Comparison of ENCODE assay signal across 14 mouse cellular contexts in the genomic region with DNA sequence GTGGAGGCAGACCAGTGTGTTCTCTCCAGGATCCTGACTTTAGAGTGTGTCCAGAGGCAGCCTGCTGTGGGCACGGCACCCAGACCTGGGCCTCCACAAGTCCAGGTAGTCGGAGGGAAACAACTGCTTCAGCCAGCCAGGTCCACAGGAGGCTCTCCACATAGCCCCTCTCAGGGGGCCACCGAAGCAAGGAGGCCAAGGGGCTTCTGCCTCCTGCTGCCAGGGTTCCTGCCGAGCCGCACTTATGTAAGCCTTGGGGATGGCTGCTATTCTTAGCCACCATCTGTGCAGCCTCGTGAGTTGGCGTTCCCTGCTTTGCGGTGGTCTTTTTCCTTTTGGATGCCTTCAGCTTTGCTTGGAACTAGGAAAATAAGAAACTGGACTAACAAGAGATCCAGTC. TPM values are rescaled to one million over a fixed set of nuclear protein-coding genes. Genes with fewer than 3 reads are reported as not detected.
DNase-seq lines count a peak whose midpoint lies in the region; ATAC-seq lines count a peak whose summit lies in the region.
"Had no signal": no experiment of that assay in that cellular context is flagged by ENCODE, and none has a peak within 500 bp of the region (broad histone marks: within the 10 kb centered on the region; RNA-seq: fewer than 3 reads in every experiment).

No protein-coding gene starts in this region.

- H3K36me3 ChIP-seq in heart, embryonic 12.5 days = no peaks in the 10 kb centered on the region

- H3K9me3 ChIP-seq in heart, embryonic 12.5 days (replicated peaks) = peaks cover under 1% of the 10 kb centered on the region; the same call in 1 of the 2 replicates
- H3K9me3 ChIP-seq: limb, embryonic 12.5 days had no signal

- no peaks in the 10 kb centered on the region for H3K27me3 ChIP-seq in heart, embryonic 12.5 days (replicated peaks)
- H3K27me3 ChIP-seq: limb, embryonic 12.5 days; Patski had no signal

- no peak overlapping the region for H3K27ac ChIP-seq in heart, embryonic 12.5 days (ENCODE audit: poor library complexity, severe bottlenecking)
- H3K27ac ChIP-seq: limb, embryonic 12.5 days had no signal

- intact Hi-C loops in heart, postnatal 25 days (cut with DNase I) = no loop called here

- no peak overlapping the region for H3K4me2 ChIP-seq in heart, embryonic 12.5 days
- H3K4me2 ChIP-seq: limb, embryonic 12.5 days had no signal

- WGBS in heart, embryonic 12.5 days = 53% methylated on average over 8 of the region's 8 CpGs

- no peak for DNase-seq in heart, postnatal 25 days (ENCODE audit: low spot score)
- DNase-seq in cerebellum, postnatal 14 days = peak; percentile 37 to 65
- peak; percentile 40 to 59 for DNase-seq in layer of hippocampus, postnatal 25 days (ENCODE audit: extremely low spot score in 1 of 2, low spot score in 1 of 2)
- peak; percentile 70 for DNase-seq in right cerebral cortex, postnatal 14 days
- DNase-seq in thymus, postnatal 0 days (ENCODE audit: low spot score) = no peak
- DNase-seq: adrenal gland, postnatal 36 days; embryo, embryonic 11 days; kidney, adult 18-20 months had no signal

- H3K9ac ChIP-seq in heart, embryonic 12.5 days = 0 out of 2 replicates have a peak overlapping the region, but pooled peaks have one; percentile 32
- H3K9ac ChIP-seq: limb, embryonic 12.5 days had no signal

- H3K4me1 ChIP-seq in heart, embryonic 12.5 days (replicated peaks) = peaks cover 13% of the 10 kb centered on the region
- H3K4me1 ChIP-seq: limb, embryonic 12.5 days had no signal

- no peak overlapping the region for H3K4me3 ChIP-seq in heart, embryonic 12.5 days
- H3K4me3 ChIP-seq: limb, embryonic 12.5 days had no signal

- no peak for ATAC-seq in heart, embryonic 12.5 days (ENCODE audit: insufficient number of reproducible peaks, low FRiP score)
- no peak for ATAC-seq in megakaryocyte, adult 5-6 weeks (ENCODE audit: poor library complexity, severe bottlenecking)
- ATAC-seq: CD4-positive, CD25-positive, alpha-beta regulatory T cell, adult 4 months; Patski had no signal

RNA-seq across cellular contexts. Expression of a gene that starts 38.3 kb away (rescaled TPM):
- 0.23 TPM in 1 of 2 replicates, not detected in the other for polyA plus RNA-seq in heart, embryonic 12.5 days (2016; fragmentation: Nextera tagmentation; extraction: Ambion mirVana)
- under 1 TPM in 1 of 2 experiments, not detected in 1; 0.14 TPM for total RNA-seq in heart, postnatal 25 days (2021)
- total RNA-seq in layer of hippocampus, postnatal 25 days (2021) = not detected
- 0.22 TPM in 1 of 2 replicates, not detected in the other for polyA plus RNA-seq in thymus, postnatal 0 days (2015; fragmentation: Nextera tagmentation; extraction: Ambion mirVana)
- total RNA-seq in megakaryocyte, adult 5-6 weeks (2015) = 0.27 and 0.56 TPM in 2 replicates
- 1.3 TPM in 1 of 2 replicates, not detected in the other for total RNA-seq in megakaryocyte, adult 5-6 weeks (2017)
- polyA plus RNA-seq: CD4-positive, CD25-positive, alpha-beta regulatory T cell, adult 4 months; forebrain, embryonic 11.5 days; limb, embryonic 12.5 days; Patski had no signal

RNA-seq across cellular contexts. Expression of a gene that starts 49.5 kb away (rescaled TPM):
- 2.7 and 2.8 TPM in 2 replicates for polyA plus RNA-seq in heart, embryonic 12.5 days (2016; fragmentation: Nextera tagmentation; extraction: Ambion mirVana)
- total RNA-seq in heart, postnatal 25 days (2021) = under 1 TPM; 0.45 to 0.57 TPM
- not detected for total RNA-seq in layer of hippocampus, postnatal 25 days (2021)
- polyA plus RNA-seq in thymus, postnatal 0 days (2015; fragmentation: Nextera tagmentation; extraction: Ambion mirVana) = 0.58 and 0.69 TPM in 2 replicates
- 50.6 and 57.5 TPM in 2 replicates for total RNA-seq in megakaryocyte, adult 5-6 weeks (2015)
- total RNA-seq in megakaryocyte, adult 5-6 weeks (2017) = 98.7 and 109 TPM in 2 replicates
- polyA plus RNA-seq: CD4-positive, CD25-positive, alpha-beta regulatory T cell, adult 4 months; Patski had no signal

Comparison
In these comparisons a context has a peak if more than half of its experiments do, and no peak if none do; other contexts are left out.
1. DNase-seq: peak in cerebellum, postnatal 14 days (2 of 2), layer of hippocampus, postnatal 25 days (2 of 2) and right cerebral cortex, postnatal 14 days (single experiment); none in heart, postnatal 25 days (single experiment) and thymus, postnatal 0 days (single experiment).
2. RNA of a gene that starts 49.5 kb away (total RNA-seq): 50.6 to 109 TPM in megakaryocyte, adult 5-6 weeks; 0.45 to 0.57 TPM in heart, postnatal 25 days and not detected in layer of hippocampus, postnatal 25 days; every median in the first group is over 10 times any median in the second.